Mouse (Mus musculus): ENCODE data around the gene Carns1. TPM values are rescaled to one million over a fixed set of nuclear protein-coding genes. Genes with fewer than 3 reads are reported as not detected.

Gene Carns1
- polyA plus RNA-seq, 1 experiment from 2014 or later, result 4.4 TPM

DNA sequence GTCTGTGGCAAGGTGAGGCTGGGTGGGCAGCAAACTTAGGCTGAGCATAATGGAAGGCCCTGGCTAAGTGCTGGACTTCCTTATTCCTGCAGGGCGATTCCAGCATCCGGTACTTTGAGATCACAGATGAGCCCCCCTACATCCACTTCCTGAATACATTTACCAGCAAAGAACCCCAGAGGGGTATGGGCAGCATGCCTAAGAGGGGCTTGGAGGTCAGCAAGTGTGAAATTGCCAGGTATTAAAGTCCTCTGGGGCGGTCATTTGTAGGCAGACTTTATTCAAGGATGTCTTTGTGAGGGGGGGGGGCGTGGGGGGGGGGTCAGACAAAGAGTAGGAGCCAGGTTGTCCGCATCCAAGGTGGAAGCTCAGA is 23.8 kb downstream of the Carns1 start:
- H3K4me3 ChIP-seq, result no peak overlapping the region
- no peaks in the 10 kb centered on the region for H3K27me3 ChIP-seq (replicated peaks; ENCODE audit: low read depth, poor library complexity, severe bottlenecking)
- no peaks in the 10 kb centered on the region for H3K9me3 ChIP-seq
- peaks cover 42% of the 10 kb centered on the region for H3K4me1 ChIP-seq
- DNase-seq (ENCODE audit: low spot score), result no peak
- peaks cover 60% of the 10 kb centered on the region for H3K36me3 ChIP-seq (replicated peaks)
- WGBS, result 74% methylated on average over 5 of the region's 5 CpGs
- H3K27ac ChIP-seq (replicated peaks), result no peak overlapping the region

DNA sequence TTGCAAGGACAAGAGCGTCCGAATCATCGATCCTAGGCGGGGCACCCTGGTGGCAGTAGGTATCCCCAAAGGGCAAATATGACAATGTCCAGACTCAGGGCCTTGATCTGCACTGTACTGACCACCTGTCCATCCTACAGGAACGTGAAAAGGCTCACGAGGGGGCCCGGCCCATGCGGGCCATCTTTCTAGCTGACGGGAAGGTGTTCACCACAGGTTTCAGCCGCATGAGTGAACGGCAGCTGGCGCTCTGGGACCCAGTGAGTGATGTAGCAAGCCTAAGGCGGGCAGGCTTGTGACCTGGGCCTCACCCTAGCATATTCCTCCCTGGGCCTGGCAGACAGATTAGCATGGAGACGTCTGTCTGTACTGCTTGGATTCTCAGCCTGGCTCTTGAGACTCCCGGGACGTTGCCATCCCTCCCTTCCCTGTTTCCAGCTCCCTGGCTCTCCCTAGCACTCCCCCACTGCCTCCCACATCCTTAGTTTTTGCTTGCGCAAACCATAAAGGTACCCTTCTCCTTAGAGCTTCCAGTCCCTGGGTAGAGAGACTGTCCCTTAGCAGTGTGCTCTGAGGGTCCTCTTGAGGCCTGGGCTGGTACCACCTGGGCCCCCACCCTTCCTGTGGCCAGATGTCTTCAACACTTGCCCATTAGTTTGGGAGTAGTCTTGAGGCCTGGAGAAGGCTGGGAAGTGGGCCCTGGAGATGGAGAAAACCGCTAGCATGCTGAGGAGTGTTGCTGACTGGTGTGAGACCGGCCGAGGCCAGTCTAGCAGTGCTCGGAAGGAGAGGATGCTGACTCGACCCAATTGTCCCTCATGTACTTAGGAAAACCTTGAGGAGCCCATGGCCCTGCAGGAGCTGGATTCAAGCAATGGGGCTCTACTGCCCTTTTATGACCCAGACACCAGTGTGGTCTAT is 24.5 kb downstream of the Carns1 start:
- peaks cover 38% of the 10 kb centered on the region for H3K4me1 ChIP-seq
- 0 out of 2 replicates have a peak overlapping the region, but pooled peaks have one; percentile 13 for H3K4me3 ChIP-seq
- no peak overlapping the region for H3K27ac ChIP-seq (replicated peaks)
- WGBS, result 91% methylated on average over 22 of the region's 22 CpGs
- H3K36me3 ChIP-seq (replicated peaks), result peaks cover 54% of the 10 kb centered on the region
- H3K9me3 ChIP-seq, result no peaks in the 10 kb centered on the region
- DNase-seq (ENCODE audit: low spot score), result no peak
- no peaks in the 10 kb centered on the region for H3K27me3 ChIP-seq (replicated peaks; ENCODE audit: low read depth, poor library complexity, severe bottlenecking)

DNA sequence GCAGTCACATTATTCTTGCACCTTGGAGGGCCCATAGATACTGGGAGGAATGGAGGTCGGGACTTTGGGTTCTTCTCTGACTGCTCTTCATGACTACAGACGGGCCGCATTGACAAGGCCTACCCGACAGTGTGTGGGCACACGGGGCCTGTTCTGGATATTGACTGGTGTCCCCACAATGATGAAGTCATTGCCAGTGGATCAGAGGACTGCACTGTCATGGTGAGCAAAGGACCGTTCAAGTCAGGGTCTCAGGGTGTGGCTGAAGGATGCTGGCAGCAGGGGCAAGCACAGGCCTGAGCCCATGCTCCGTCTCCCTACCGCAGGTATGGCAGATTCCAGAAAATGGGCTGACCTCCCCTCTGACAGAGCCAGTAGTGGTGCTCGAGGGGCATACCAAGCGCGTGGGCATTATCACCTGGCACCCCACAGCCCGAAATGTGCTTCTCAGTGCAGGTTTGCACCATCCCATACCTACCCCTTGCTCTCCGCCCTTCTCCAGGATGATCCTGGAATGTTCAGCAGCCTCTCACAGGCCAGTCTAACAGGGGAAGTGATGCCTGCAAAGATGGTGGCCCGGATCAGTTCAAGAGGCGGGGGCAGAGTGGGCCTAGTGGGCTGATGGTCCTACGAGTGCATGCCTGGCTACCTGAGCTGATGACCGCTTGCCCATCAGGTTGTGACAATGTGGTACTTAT is 25.4 kb downstream of the Carns1 start:
- no peak for DNase-seq (ENCODE audit: low spot score)
- peaks cover 45% of the 10 kb centered on the region for H3K36me3 ChIP-seq (replicated peaks)
- no peaks in the 10 kb centered on the region for H3K27me3 ChIP-seq (replicated peaks; ENCODE audit: low read depth, poor library complexity, severe bottlenecking)
- WGBS, result 94% methylated on average over 17 of the region's 17 CpGs
- H3K27ac ChIP-seq (replicated peaks), result no peak overlapping the region
- H3K9me3 ChIP-seq, result peaks cover 3% of the 10 kb centered on the region; the same call in 1 of the 2 replicates
- peaks cover 35% of the 10 kb centered on the region for H3K4me1 ChIP-seq
- H3K4me3 ChIP-seq, result peak overlapping the region; percentile 88

DNA sequence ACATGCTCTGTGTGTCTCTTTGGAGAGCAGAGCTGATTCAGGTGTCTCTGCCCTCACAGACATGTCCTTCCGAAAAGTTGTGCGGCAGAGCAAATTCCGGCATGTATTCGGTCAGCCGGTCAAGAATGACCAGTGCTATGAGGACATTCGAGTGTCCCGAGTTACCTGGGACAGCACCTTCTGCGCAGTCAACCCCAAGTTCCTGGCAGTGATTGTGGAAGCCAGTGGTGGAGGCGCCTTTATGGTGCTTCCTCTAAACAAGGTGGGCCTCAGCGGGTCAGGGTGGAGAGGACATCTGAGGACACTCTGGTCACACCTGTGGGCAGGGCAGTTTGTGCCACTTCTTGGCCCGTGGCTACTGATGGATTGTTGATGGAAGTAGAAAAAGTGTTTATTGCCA is 26.0 kb downstream of the Carns1 start:
- no peak for DNase-seq (ENCODE audit: low spot score)
- Histone ChIP-seq H3K4me1 (peaks cover 35% of the 10 kb centered on the region), H3K27me3 (replicated peaks; ENCODE audit: low read depth, poor library complexity, severe bottlenecking) (no peaks in the 10 kb centered on the region), H3K36me3 (replicated peaks) (peaks cover 44% of the 10 kb centered on the region), H3K4me3 (peak overlapping the region; percentile 88), H3K9me3 (peaks cover 3% of the 10 kb centered on the region; the same call in 1 of the 2 replicates), H3K27ac (replicated peaks) (0 out of 2 replicates have a peak overlapping the region, but pooled peaks have one; percentile 88)
- WGBS, result 90% methylated on average over 11 of the region's 11 CpGs

DNA sequence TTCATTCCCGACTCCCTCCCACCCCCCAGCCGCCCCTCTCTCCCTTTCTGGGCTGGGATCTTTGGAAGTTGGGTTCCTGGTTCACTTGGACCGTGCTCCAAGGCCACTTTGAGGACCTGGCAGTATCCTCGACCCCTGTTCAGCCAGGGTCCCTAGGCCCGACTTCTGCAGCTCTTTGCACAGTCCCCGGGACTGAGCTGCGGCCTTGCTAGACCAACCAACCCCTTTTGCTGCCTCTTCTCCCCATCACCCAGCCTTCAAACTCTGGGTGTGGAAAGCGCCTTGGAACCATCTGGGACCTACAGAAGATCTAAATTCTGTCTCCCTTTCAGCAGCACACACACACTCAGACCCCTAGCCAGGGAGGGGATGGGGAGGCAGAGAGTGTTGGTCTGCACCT is 26.5 kb downstream of the Carns1 start:
- Histone ChIP-seq H3K27ac (replicated peaks) (peak overlapping the region; percentile 88), H3K4me3 (peak overlapping the region; percentile 88), H3K36me3 (replicated peaks) (peaks cover 41% of the 10 kb centered on the region), H3K27me3 (replicated peaks; ENCODE audit: low read depth, poor library complexity, severe bottlenecking) (no peaks in the 10 kb centered on the region), H3K9me3 (peaks cover 3% of the 10 kb centered on the region; the same call in 1 of the 2 replicates), H3K4me1 (peaks cover 32% of the 10 kb centered on the region)
- DNase-seq (ENCODE audit: low spot score), result no peak
- 5% methylated on average over 8 of the region's 8 CpGs for WGBS

DNA sequence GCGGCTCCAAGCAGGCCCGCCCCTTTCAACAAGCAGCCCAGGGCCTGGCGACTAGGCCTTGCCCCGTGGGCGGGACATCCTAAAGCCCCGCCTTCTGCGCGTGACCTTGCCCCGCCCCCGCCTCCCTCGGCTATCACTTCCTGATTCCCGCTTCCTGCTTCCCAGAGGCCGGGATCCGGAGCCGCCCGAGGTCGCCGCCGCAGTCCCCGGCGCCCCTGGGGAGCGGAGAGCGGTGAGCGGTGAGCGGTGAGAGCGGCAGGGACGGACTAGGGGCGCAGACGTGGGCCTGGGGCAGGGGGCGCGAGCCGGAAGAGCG is 26.8 kb downstream of the Carns1 start, which contains the start of gene Coro1b:
Coro1b (plus strand) TSS at position 129 of the 316 bp plus-strand sequence.
- peak within 1 kb of the TSS; percentile 88 for H3K27ac ChIP-seq (replicated peaks)
- H3K36me3 ChIP-seq (replicated peaks), result peaks cover 37% of the 10 kb centered on the region
- peaks cover 3% of the 10 kb centered on the region; the same call in 1 of the 2 replicates for H3K9me3 ChIP-seq
- peak; percentile 98 for DNase-seq (ENCODE audit: low spot score)
- under 1% methylated on average over 33 of the region's 33 CpGs for WGBS
- peak within 1 kb of the TSS; percentile 88 for H3K4me3 ChIP-seq
- no peaks in the 10 kb centered on the region for H3K27me3 ChIP-seq (replicated peaks; ENCODE audit: low read depth, poor library complexity, severe bottlenecking)
- H3K4me1 ChIP-seq, result peaks cover 29% of the 10 kb centered on the region

DNA sequence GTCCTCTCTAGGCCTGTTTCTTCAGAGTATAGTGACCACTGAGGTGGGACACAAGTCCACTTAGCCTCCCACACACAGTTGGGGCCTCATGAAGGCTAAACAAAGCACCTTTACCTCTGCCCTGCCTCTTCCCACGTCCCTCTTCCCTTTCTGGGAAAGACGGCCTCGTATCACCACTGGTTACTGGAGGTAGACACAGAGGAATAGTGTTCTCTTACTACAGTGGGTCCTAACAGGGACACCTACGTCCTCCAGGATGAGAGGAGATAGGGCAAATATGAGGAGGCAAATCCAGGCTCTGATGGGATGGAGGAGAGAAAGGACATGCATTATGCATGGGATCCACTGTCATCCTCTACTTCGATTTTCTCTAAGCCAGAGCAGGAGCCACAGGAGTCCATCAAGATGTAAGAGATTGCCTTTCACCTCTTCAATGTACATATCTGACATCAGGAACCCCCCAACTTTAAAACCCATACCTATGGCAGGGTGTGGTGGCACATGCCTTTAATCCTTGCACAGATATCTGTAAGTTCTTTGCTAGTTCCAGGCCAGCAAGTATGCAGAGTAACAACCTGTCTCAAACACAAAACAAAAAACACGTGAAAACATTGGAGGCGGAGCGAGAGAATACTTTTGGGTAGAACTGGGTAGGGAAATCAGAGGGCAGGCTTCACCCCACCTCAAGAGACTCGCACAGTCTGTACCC is 27.3 kb downstream of the Carns1 start:
- Histone ChIP-seq H3K4me1 (peaks cover 29% of the 10 kb centered on the region), H3K9me3 (peaks cover 3% of the 10 kb centered on the region; the same call in 1 of the 2 replicates), H3K27me3 (replicated peaks; ENCODE audit: low read depth, poor library complexity, severe bottlenecking) (no peaks in the 10 kb centered on the region), H3K4me3 (peak overlapping the region; percentile 88), H3K36me3 (replicated peaks) (peaks cover 32% of the 10 kb centered on the region), H3K27ac (replicated peaks) (peak overlapping the region; percentile 88)
- no peak for DNase-seq (ENCODE audit: low spot score)
- WGBS, result 34% methylated on average over 9 of the region's 9 CpGs

DNA sequence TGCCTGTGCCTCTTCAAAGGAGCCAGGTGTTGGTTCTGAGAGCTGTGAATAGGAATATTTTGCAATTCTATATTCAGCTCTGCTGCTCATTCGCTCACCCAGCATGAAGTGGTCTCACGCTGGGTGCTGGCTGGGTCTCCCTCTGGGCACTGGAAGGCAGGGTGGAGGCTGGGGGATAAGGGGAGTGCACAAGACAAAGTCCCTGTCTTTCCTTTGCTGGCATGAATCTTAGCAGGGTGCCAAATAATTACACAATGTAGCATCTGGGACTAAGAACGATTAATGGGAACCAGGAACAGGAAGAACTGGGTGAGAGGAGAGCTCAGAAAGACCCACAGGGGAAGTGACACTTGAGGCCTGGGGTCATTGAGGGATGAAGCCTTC is 28.3 kb downstream of the Carns1 start:
- DNase-seq (ENCODE audit: low spot score), result no peak
- Histone ChIP-seq H3K9me3 (peaks cover 3% of the 10 kb centered on the region; the same call in 1 of the 2 replicates), H3K36me3 (replicated peaks) (peaks cover 23% of the 10 kb centered on the region), H3K27ac (replicated peaks) (no peak overlapping the region), H3K4me3 (no peak overlapping the region), H3K4me1 (peaks cover 29% of the 10 kb centered on the region), H3K27me3 (replicated peaks; ENCODE audit: low read depth, poor library complexity, severe bottlenecking) (no peaks in the 10 kb centered on the region)
- WGBS, result 46% methylated on average over 3 of the region's 3 CpGs

DNA sequence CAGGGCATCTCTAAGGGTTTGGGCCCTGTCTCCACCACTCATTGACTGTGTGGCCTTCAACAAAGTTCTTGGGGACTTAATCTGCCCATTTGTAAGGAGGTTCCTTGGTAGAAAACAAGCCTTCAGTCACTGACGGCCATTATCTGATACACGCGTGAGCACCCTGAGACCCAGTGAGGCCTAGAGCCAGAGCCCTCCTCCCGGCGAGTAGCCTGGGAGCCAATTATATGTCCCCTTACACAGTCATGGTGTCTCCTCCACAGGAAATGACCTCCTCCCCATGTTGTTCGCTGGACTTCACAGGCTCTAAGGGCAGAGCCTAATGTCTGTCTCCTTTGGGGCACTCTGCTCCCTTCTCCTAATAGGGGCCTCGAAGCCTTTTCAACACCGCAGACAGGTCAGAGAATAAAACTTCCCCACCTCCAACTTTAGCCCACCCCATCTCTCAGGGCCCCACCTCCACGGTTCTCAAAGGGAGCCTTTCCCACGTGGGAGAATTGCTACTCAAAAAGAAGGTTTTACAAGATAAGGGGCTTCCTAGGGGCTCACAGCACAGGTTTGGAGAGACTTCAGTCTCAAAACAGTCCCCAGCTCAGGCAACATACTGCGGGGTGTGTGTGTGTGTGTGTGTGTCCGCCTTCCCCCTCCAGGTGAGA is 28.8 kb downstream of the Carns1 start:
- no peak for DNase-seq (ENCODE audit: low spot score)
- Histone ChIP-seq H3K36me3 (replicated peaks) (peaks cover 18% of the 10 kb centered on the region), H3K27me3 (replicated peaks; ENCODE audit: low read depth, poor library complexity, severe bottlenecking) (no peaks in the 10 kb centered on the region), H3K4me3 (no peak overlapping the region), H3K4me1 (peaks cover 29% of the 10 kb centered on the region), H3K9me3 (peaks cover 3% of the 10 kb centered on the region; the same call in 1 of the 2 replicates), H3K27ac (replicated peaks) (no peak overlapping the region)
- 63% methylated on average over 12 of the region's 12 CpGs for WGBS

DNA sequence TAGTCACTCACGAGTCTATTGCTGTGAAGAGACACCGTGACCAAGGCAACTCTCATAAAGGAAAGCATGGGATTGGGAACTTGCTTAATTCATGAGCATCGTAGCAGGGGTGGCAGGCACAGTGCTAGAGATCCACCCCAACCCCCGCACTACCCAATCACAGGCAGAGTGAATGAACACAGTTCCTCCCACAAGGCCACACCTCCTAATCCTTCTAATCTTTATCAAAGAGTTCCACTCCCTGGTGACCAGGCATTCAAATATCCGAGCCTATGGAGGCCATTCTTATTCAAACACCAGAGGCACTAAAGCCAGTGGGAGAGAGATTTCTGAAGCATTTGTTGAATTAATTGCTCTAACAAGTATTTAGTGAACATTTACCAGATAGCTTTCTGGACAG is 29.3 kb downstream of the Carns1 start:
- peaks cover 3% of the 10 kb centered on the region; the same call in 1 of the 2 replicates for H3K9me3 ChIP-seq

DNA sequence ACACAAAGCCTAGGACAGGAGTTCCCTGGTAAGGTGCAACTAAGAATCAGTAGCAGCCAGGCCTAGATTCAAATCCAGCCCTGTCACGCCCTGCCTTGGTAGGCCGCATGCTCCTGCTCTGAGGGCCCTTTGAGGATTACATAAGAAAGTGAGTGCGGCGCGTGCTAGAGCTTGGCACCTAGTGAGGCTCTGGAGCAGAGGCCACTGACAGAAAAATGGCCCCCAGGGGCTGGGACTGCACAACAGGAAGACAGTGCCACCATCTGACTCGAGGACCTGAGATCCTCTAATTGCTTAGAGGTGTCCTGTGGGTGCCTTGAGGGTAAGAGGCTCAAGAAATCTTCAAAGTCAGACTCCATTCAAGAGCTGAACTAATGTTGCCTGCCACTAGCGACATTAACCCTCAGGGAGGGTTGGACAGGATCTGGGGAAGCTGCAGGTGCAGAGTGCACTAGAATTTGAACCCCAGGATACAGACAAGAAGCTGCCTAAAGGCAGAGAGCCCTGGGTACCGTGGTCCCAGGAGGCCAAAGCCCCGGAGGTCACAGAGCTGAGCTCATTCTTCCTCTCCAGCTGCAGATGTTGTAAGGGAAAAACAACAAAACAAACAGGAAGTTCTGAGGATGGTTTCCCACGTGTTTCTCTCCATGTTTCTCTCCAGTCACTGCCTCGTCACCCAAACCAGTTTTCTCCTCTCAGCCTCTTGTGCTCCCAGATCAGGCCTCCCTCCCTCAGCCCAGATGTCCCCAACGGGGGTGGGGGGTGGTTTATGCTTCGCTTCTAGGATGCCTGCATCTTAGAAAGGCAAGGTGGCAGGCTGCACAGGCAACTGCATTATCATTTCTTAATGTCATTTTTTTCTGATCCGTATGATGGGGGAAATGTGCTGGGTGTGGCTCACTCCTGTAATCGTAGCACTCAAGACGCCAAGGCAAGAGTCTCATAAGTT is 30.5 kb downstream of the Carns1 start:
- WGBS, result 78% methylated on average over 16 of the region's 16 CpGs
- no peak overlapping the region for H3K4me3 ChIP-seq
- H3K9me3 ChIP-seq, result peaks cover 3% of the 10 kb centered on the region; the same call in 1 of the 2 replicates
- no peaks in the 10 kb centered on the region for H3K27me3 ChIP-seq (replicated peaks; ENCODE audit: low read depth, poor library complexity, severe bottlenecking)
- H3K4me1 ChIP-seq, result peaks cover 23% of the 10 kb centered on the region
- peaks cover under 1% of the 10 kb centered on the region for H3K36me3 ChIP-seq (replicated peaks)
- no peak overlapping the region for H3K27ac ChIP-seq (replicated peaks)
- DNase-seq (ENCODE audit: low spot score), result no peak

More for the DNA sequence above, 29.3 kb downstream of the Carns1 start:
- Histone ChIP-seq H3K4me3 (no peak overlapping the region), H3K27ac (replicated peaks) (no peak overlapping the region), H3K4me1 (peaks cover 24% of the 10 kb centered on the region), H3K27me3 (replicated peaks; ENCODE audit: low read depth, poor library complexity, severe bottlenecking) (no peaks in the 10 kb centered on the region), H3K36me3 (replicated peaks) (peaks cover 12% of the 10 kb centered on the region)
- 86% methylated on average over 5 of the region's 5 CpGs for WGBS
- no peak for DNase-seq (ENCODE audit: low spot score)

Measured in embryonic facial prominence, embryonic 10.5 days (tissue).